ENCODE assay signal across 10 mouse cellular contexts in genomic region chr13:54950131-54950530, GRCm38 (mm10). TPM values are rescaled to one million over a fixed set of nuclear protein-coding genes. Genes with fewer than 3 reads are reported as not detected.
DNase-seq lines count a peak whose midpoint lies in the region; ATAC-seq and TF ChIP-seq lines count a peak whose summit lies in the region.
"Had no signal": no experiment of that assay in that cellular context is flagged by ENCODE, and none has a peak within 500 bp of the region (broad histone marks: within the 10 kb centered on the region; RNA-seq: fewer than 3 reads in every experiment).

No protein-coding gene starts in this region.

- no peaks in the 10 kb centered on the region for H3K79me2 ChIP-seq in heart, adult 2 months (replicated peaks; ENCODE audit: control insufficient read depth, insufficient read depth, low read length)

- H3K4me1 ChIP-seq in heart, postnatal 0 days (ENCODE audit: control insufficient read depth, insufficient read depth) = no peaks in the 10 kb centered on the region
- H3K4me1 ChIP-seq in heart, adult 2 months (ENCODE audit: control insufficient read depth, insufficient read depth, low read length) = peaks cover 1% of the 10 kb centered on the region; the same call in 1 of the 2 replicates
- H3K4me1 ChIP-seq in forebrain, postnatal 0 days (ENCODE audit: insufficient read depth) = peaks cover 17% of the 10 kb centered on the region; the same call in 1 of the 2 replicates
- H3K4me1 ChIP-seq in midbrain, embryonic 10.5 days = peaks cover 61% of the 10 kb centered on the region

- no peaks in the 10 kb centered on the region for H3K9me3 ChIP-seq in heart, postnatal 0 days (replicated peaks; ENCODE audit: control insufficient read depth, low read length)
- no peaks in the 10 kb centered on the region for H3K9me3 ChIP-seq in forebrain, postnatal 0 days (ENCODE audit: low read length)
- no peaks in the 10 kb centered on the region for H3K9me3 ChIP-seq in midbrain, embryonic 10.5 days (replicated peaks)

- no peaks in the 10 kb centered on the region for H3K36me3 ChIP-seq in heart, postnatal 0 days (replicated peaks; ENCODE audit: control insufficient read depth, insufficient read depth, low read length)
- H3K36me3 ChIP-seq in heart, adult 2 months (ENCODE audit: control insufficient read depth, insufficient read depth, low read length) = no peaks in the 10 kb centered on the region
- no peaks in the 10 kb centered on the region for H3K36me3 ChIP-seq in forebrain, postnatal 0 days (ENCODE audit: insufficient read depth)
- H3K36me3 ChIP-seq in midbrain, embryonic 10.5 days = no peaks in the 10 kb centered on the region

- WGBS in heart, postnatal 0 days = 2% methylated on average over 8 of the region's 9 CpGs
- WGBS in heart, adult 2 months = 3% methylated on average over 9 of the region's 9 CpGs
- 2% methylated on average over 9 of the region's 9 CpGs for WGBS in forebrain, postnatal 0 days
- 4% methylated on average over 9 of the region's 9 CpGs for WGBS in midbrain, embryonic 10.5 days

- DNase-seq in heart, postnatal 0 days (ENCODE audit: low spot score) = no peak
- DNase-seq in heart, adult 2 months = no peak
- peak; percentile 71 for DNase-seq in brain, adult 2 months (ENCODE audit: low read depth, low spot score)
- no peak for DNase-seq in forebrain, postnatal 0 days
- DNase-seq in midbrain, embryonic 10.5 days (ENCODE audit: low spot score) = no peak
- no peak for DNase-seq in Muller cell, postnatal 12 days (ENCODE audit: inconsistent ontology term)
- no peak for DNase-seq in layer of hippocampus, postnatal 25 days (ENCODE audit: extremely low spot score in 1 of 2, low spot score in 1 of 2)
- DNase-seq in natural killer cell, adult 2 months (ENCODE audit: low spot score in 2 of 2) = no peak

- peak overlapping the region; percentile 90 for H3K4me2 ChIP-seq in heart, postnatal 0 days (ENCODE audit: low read depth, low read length)
- H3K4me2 ChIP-seq in forebrain, postnatal 0 days (ENCODE audit: low read depth) = peak overlapping the region; percentile 85

- no peak for TF ChIP-seq EP300 in heart, postnatal 0 days (IDR thresholded peaks at IDR 0.05; ENCODE audit: low read depth)
- no peak for TF ChIP-seq EP300 in heart, adult 2 months (IDR thresholded peaks at IDR 0.05; ENCODE audit: insufficient read depth, low read depth, low read length)

- peaks cover 96% of the 10 kb centered on the region for H3K27me3 ChIP-seq in heart, postnatal 0 days (ENCODE audit: control insufficient read depth, insufficient read depth, low read length)
- H3K27me3 ChIP-seq in heart, adult 2 months (ENCODE audit: control insufficient read depth, insufficient read depth, low read length) = peaks cover 4% of the 10 kb centered on the region; the same call in 1 of the 2 replicates
- no peaks in the 10 kb centered on the region; the same call in 1 of the 2 replicates for H3K27me3 ChIP-seq in forebrain, postnatal 0 days (ENCODE audit: insufficient read depth, low read length)
- H3K27me3 ChIP-seq in midbrain, embryonic 10.5 days (ENCODE audit: low read depth, poor library complexity, severe bottlenecking) = peaks cover 99% of the 10 kb centered on the region

- no peak for TF ChIP-seq POLR2A in heart, adult 2 months (IDR thresholded peaks at IDR 0.05; ENCODE audit: insufficient read depth, low read depth, low read length)

- intact Hi-C loops in heart, adult 2 months (cut with DNase I) = no loop called here

- no peak overlapping the region for H3K9ac ChIP-seq in heart, postnatal 0 days (replicated peaks; ENCODE audit: low read depth, low read length)
- H3K9ac ChIP-seq in heart, adult 2 months (ENCODE audit: low read depth, low read length) = no peak overlapping the region
- peak overlapping the region; percentile 84 for H3K9ac ChIP-seq in forebrain, postnatal 0 days

- no peak overlapping the region for H3K27ac ChIP-seq in heart, postnatal 0 days (ENCODE audit: low read depth)
- no peak overlapping the region for H3K27ac ChIP-seq in heart, adult 2 months
- no peak overlapping the region for H3K27ac ChIP-seq in forebrain, postnatal 0 days (ENCODE audit: low read depth, low read length)
- H3K27ac ChIP-seq in midbrain, embryonic 10.5 days (replicated peaks) = peak overlapping the region; percentile 82

- ATAC-seq in heart, postnatal 0 days (ENCODE audit: insufficient read depth, low read depth) = no peak
- no peak for ATAC-seq in forebrain, postnatal 0 days
- ATAC-seq: Patski had no signal

- peak overlapping the region; percentile 58 for H3K4me3 ChIP-seq in heart, postnatal 0 days (ENCODE audit: low read depth, low read length)
- H3K4me3 ChIP-seq in heart, adult 2 months = no peak overlapping the region
- H3K4me3 ChIP-seq in forebrain, postnatal 0 days (ENCODE audit: low read depth, low read length) = peak overlapping the region; percentile 74
- peak overlapping the region; percentile 77 for H3K4me3 ChIP-seq in midbrain, embryonic 10.5 days

- TF ChIP-seq CTCF in heart, postnatal 0 days (IDR thresholded peaks at IDR 0.05; ENCODE audit: low read depth) = no peak
- TF ChIP-seq CTCF in heart, adult 2 months (IDR thresholded peaks at IDR 0.05) = no peak
- no peak for TF ChIP-seq CTCF in forebrain, postnatal 0 days (IDR thresholded peaks at IDR 0.05; ENCODE audit: low read depth)

RNA-seq across cellular contexts. Expression of gene Unc5a, which starts 0.9 kb away (rescaled TPM):
- total RNA-seq in heart, postnatal 0 days (2014; rRNA removed; ENCODE audit: low replicate concordance) = 3.7 and 5.5 TPM in 2 replicates
- polyA plus RNA-seq in heart, postnatal 0 days (2015; fragmentation: Nextera tagmentation; extraction: Ambion mirVana) = 0.70 and 0.88 TPM in 2 replicates
- under 1 TPM; 0.57 to 0.73 TPM for total RNA-seq in heart, adult 2 months (2021)
- 0.91 and 1.2 TPM in 2 replicates for polyA plus RNA-seq in heart, adult 2 months (2012; rRNA removed)
- 27.5 and 46.1 TPM in 2 replicates for total RNA-seq in forebrain, postnatal 0 days (2014; rRNA removed)
- 19.8 and 22.5 TPM in 2 replicates for polyA plus RNA-seq in forebrain, postnatal 0 days (2015; fragmentation: Nextera tagmentation; extraction: Ambion mirVana)
- polyA plus RNA-seq in midbrain, embryonic 10.5 days (2016; fragmentation: Nextera tagmentation; extraction: Ambion mirVana) = 2.8 TPM in 2 replicates
- 100 to 1,000 TPM; 140 to 143 TPM for total RNA-seq in layer of hippocampus, postnatal 25 days (2021)
- total RNA-seq: neutrophil, adult 5-6 weeks had no signal
- polyA plus RNA-seq: Patski had no signal
